Mouse (Mus musculus) T-helper 1 cell (primary cell): Measurements from ENCODE around the gene Lrmda.

Experiments
- in situ Hi-C: fragments of 300-600 bp; cut with MboI, MseI; formaldehyde crosslinking; loops from one replicate; pipeline ENCODE4 v1.15.1; 2025; ENCODE audit warnings: high pct_unique_total_duplicates

Gene Lrmda

DNA sequence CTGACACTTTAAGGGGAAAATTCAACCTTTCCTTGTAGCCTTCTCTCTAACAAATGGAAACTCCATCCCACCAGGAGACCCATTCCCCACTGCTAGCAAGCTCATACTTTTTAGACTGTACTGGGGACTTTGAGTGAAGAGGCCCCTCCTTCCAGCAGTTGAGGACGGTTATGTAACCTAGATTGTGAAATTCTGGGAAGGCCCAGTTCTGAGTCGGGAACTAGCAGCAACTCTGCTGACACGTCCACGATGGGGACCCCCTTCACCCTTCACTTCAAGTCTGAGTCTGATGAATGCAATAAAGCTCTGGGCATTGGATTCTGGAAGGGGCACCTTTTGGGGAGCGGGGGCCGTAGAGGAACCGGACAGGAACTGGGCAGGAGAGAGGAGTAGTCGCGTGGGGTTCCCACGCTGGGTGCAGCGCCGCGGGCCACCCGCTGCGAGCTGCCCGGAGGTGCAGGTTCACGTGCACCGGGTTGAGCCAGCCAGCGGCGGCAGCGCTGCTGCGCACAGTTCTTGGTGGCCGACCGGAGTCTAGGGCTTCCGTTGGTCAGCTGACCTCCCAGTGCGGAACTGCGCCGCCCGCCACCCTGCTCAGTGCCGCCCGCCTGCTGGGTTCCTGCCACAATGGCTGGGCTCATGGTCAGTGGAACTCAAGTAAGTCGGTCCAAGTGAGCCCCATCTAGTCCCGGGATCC lies at the start of gene Lrmda:
Lrmda (plus strand) TSS at position 461 of the 697 bp plus-strand sequence.
- in situ Hi-C loops, result no loop called here

DNA sequence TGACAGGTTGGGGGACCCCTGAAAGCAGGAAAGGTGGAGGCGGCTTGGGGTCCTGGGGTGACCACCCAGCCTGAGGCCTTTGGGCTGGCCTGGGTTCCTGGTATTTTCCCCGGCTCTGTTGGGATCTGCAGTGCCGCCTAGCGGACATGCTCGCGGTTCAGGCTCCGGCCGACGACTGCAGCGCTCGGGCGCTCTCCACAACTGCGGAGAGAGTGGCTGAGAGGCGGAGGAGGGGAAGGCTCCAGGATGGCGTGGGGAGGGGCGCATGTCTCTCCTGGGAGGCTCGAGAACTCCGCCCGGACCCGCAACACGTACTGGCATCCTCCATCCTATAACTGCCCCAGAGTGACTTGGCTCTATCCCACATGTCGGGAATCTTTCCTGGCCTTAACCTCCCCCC lies 38.0 kb upstream of the Lrmda start:
- in situ Hi-C loops, result loop anchor here (10.0 kb wide), 1 partner anchor 1627 kb away; no protein-coding TSS in a partner anchor

DNA sequence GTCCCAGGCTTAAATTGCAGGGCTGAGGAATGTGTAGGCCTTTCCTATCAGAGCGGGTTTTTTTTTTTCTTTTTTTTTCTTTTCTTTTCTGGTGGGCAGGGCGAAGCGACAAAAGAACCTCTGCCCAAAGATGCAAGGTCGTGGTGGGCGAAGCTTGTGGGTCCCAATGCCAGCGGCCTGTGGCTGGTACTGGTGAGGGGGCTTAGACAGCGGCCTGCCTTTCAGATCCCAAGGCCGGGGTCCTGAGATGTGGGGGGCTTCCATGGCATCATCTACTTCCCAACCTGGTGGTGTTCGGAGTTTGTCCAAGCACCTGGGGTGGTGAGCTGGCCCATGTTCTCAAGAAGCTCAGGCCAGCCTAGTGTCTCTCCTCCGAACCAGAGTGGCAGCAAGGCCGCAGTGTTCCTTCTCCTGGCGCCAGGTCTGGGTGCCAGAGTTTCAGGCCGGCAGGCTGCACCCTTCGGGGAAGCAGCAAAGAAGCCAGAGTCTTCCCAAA lies 37.4 kb upstream of the Lrmda start:
- in situ Hi-C loops, result loop anchor here (10.0 kb wide), 1 partner anchor 1627 kb away; no protein-coding TSS in a partner anchor

DNA sequence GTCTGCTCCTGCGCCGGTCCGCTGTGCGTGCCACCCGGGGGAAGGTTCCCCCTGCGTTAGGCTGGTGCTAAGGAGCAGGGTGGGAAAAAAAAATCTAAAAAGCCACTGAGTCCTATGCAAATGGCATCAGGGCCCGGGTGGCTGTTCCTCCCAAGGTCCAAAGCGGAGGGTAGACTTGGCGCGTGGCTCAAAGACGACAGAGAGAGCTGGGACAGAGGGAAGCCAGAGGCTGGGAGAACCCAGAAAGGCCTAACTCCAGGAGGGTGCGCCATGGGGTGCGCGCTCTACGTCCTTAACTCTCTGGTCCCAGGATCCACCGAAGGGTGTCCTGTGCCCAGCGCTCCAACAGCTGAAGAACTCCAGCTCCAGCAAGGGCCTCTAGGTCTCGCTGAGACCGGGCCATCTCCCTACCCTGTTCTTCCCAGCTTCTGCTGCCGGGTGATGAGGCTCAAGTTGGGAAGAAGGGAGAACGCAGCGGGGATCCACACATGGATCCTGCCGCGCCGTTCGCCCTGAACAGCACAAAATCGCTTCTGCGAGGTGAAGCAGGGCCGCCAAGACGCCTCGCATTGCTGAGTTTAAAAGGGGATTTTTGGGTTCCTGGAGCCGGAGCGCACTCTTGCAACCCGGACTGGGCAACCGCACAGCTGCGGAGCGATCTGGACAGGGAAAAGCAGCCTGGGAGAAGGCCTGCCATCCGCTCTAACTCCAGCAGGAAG lies 36.8 kb upstream of the Lrmda start:
- in situ Hi-C loops, result loop anchor here (10.0 kb wide), 1 partner anchor 1628 kb away; no protein-coding TSS in a partner anchor

DNA sequence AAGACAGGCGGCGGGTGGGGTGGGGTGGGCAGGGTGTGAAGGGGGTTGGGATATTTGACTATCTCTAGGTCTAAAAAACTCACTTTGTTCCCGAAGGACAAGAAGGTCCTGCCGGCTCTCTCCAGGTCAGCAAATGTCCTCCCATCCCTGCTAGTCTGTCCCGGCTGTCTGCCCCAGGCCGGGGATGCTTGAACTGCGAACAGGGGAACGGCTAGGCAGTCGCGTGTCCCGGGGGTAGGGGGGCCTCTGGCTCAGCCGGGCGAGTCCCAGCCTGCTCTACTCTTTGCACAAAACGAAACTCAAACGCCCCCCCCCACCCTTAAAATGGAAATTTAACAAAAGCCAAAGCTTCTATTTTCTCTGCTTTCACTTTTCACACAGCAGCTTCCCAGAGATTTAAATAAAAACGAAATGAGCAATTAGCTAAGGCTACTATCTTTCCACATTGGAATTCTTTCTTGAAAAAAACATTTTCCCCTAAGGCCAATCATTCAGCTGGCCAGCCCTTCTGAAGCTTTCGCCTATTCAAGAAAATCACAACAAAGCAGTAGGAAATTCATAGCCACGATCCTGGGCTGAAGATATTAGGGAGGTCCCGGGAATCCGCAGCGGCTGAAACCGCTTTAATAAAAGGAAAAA lies 36.1 kb upstream of the Lrmda start:
- in situ Hi-C loops, result loop anchor here (10.0 kb wide), 1 partner anchor 1629 kb away; no protein-coding TSS in a partner anchor

DNA sequence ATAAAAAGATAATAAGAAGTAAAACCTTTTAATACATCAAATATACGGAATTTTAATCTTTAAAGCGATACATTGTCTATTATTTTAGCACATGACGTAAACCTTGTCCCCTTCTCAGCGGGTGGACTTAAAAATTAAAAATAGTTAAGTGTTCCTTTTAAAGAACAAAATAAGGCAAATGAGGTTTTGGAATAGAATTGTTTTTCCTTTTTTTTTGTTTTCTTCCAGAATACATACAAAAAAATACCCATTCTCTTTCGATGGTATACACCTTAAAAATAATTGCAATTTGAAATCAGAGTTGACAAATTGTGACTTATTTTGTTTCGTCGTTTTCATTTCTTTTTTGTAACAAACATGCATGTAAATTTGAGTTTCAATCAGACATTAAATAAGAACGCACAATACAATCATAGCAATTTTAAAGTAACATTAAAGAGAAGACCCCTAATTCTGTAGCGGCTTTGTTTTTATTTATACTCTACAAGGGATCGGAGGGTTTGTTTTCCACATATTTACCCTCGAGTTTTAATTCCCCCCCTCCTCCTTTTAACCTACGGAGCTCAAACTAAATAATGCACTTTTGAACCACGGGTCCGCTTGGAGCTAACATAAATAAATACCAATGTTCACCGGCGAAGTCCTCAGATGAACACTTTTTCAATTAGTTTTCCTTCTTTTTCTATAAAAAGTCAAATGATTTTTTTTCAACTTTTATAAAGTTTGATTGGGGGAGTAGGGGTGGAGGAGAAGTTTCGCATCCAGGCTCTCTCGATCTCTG lies 35.4 kb upstream of the Lrmda start:
- in situ Hi-C loops, result loop anchor here (10.0 kb wide), 1 partner anchor 1629 kb away; no protein-coding TSS in a partner anchor

DNA sequence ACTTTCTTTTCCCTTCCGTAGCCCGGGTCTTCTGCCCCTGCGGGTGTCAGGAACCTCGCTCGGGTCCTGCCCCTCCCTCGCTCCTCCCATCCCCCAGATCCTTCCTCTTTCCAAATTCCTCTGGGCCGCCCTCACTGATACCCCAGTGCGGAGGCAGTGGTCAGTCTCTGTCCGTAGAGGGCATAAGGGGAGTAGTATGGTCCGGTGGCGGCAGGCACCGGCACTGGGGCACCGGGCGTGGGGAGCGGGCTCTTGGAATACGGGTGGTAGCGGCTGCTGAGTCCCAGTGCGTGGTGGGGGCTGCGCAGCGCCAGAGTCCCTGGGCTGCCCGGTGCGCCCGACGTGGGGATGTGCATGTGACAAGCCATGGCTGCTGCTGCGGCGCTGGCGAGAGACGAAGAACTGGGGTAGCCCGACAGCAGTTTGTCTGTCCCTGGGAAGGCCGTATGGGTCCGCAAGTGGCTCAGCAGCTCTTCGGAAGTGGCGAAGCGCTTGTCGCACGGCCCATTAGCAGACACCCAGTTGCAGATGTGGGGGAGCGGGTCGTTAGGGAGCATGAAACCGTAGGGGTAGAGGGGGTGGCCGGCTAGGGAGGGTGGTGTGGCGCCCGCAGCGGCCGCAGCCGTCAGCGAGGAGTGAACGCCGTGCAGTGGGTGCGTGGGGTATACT lies 34.6 kb upstream of the Lrmda start:
- in situ Hi-C loops, result loop anchor here (10.0 kb wide), 1 partner anchor 1630 kb away; no protein-coding TSS in a partner anchor

DNA sequence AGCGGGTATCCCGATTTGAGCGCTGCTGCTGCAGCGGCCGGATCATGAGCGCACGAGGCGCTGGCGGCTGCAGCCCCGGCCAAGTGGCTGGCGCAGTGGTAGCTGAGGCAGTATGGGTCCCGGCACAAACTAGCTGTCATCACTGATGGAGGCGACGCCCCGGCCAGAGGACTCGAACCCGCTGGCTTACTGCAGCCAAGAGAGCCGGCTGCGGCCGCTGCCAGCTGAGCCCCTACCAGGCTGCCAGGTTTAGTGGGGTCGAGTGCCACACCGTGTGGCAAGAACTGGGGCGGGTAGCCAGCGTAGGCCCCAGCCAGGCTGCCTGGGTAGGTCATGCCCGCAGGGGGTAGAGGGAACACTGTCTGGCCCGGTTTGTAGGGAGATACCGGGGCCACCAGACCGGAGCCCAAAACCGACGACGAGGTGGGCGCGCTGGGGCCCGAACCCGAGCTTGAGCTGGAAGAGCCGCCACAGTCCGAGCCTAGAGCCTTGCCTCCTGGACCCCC lies 34.0 kb upstream of the Lrmda start:
- in situ Hi-C loops, result loop anchor here (10.0 kb wide), 1 partner anchor 1631 kb away; no protein-coding TSS in a partner anchor

DNA sequence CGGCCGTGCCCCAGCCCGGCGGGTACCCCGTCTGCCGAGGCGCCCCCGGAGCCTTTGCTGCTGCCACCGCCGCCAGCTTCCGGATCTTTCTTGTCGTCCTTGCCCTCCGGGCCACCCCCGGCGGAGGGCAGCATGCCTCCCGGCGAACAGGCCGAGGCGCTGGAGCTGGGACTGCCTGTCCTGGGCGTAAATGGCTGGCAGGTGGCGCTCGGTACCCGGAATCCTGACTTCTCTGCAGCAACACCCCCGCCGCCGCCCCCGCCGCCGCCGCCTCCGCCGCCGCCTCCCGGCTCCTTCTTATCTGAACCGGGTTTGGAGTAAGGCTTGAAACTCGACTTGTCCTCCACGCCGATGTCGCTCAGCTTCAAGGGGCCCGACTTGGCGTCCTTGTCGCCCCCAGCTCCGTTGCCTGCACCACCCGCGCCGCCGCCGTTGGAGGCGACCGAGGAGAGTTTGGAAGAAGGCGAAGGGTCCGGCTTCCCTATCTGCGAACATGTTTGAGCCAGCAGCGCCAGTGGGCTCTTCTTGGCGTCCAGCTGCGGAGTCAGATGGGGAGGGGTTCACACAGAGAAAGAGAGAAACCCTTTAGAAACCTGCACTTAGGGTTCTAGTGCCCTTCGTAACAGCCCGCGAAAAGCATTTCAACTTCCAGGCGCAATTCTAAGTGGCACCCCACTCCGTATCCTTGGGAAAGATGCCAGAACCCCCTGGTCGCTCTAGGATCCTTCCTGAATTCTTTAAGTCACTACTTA lies 33.4 kb upstream of the Lrmda start:
- in situ Hi-C loops, result loop anchor here (10.0 kb wide), 1 partner anchor 1631 kb away; no protein-coding TSS in a partner anchor

DNA sequence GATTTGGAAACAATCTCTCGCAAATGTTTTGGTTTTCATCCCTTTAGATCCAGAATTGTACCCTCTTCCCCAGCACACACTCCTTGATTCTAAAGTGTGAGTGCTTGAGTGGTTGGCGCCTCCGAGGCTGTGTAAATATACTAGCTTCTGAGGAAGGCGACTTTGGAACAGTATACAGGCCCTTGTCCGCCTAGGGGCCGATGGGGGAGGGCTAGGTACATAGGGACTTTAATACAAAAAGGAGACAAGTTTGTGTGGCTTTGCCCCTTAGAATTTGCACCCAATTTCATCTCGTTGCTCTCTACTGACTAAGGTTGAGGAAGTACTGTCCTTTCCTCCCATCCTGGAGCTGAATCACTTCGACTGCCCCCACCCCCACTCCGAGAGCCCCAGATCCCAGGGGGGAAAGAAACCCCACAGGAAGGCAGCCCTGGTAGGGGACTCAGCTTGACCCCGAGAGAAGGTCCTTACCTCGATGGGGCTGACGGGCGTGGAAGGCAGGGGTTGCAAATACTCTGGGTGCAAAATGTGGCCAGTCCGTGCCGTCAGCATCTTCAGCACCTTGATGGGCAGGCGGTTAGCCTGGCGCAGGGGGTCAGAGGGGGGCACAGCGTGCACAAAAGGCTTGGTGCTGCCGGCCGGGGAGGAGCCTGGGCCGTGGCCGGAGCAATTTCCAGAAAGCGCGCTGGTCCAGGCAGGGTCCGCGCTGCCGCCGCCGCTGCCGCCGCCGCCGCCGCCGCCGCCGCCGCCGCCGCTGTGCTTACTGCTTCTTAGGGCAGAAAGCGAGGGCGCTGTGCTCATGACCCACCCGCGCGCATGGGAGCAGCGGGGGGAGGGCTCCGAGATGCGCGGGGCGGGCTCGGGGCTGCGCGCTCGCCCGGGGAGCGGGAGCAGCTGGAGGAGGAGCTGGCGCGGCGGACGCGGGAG lies 32.5 kb upstream of the Lrmda start:
- in situ Hi-C loops, result loop anchor here (10.0 kb wide), 1 partner anchor 1632 kb away; no protein-coding TSS in a partner anchor

DNA sequence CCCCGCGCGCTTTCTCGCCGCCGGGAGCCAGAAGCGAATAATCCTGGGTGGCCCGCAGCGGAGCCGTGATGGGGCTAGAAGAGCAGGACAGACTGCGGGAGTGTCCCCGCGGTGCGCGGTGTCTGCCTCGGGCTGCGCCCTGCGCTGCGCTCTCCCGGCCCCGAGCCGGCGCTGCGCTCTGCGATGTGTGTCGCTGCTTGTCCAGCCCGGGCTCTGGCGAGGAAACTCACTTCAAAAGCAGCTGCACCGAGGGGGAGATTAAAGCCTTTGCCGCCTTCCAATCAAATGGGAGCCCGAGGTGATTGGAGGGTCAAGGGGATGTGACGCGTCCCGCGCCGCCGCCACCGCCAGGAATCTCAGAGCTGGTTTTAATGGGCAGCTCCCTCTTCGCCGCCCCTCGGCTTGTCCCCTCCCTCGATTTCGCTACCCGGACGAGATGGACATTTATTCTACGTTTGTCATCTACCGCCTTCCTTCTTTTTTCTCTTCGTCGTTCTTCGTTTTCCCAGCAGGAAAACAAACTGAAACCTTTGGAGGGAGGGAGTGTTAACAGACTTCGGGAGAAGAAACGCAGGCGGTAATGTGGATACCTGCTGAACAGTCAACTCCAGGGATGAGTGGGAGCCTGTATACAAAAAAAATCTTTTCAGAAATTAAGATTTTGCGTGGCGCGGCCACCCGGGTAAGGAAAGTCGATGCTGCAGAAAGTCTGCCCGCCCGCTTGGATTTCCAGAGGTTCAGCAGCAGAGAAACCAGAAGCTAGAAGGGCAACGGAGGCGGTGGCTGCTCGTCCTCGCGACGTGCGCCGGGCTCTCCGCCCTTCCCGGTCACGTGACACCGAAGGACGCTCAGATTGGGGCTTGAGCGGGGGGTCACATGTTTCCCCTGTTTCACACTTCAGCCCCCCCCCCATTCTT lies 31.6 kb upstream of the Lrmda start:
- in situ Hi-C loops, result loop anchor here (10.0 kb wide), 1 partner anchor 1633 kb away; no protein-coding TSS in a partner anchor

DNA sequence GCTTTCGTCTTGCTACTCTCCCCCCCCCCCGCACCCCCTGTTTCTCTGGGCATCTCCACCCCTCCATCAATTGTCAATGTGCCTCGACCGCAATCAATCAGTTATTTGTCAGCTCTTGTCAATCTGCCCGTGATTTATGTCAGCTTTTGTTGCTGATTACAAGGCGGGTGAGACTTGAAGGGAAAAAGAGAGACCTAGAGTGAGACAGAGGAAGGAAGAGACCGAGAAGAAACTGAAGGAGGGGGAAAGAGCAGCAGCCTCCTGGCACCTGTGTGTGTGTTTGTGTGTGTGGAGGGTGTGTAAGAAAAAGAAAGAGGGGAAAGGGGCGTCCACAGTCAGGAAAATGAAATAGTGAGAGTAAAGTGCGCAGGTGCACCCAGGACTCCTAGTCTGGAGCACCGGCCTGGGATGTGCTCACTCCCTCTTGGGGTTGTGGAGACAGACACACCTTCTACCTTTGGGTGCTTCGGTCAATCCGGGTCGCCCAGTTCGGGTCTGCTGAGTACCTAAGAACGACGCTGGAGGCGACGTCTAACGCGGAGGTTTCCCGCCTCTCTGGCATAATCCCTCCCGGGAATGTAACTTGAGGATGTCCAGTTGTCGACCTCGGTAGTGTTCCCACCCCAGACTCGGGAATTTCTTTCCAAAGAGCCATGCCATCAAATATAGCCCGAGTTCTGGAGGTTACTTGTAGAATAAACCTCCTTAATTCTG lies 30.8 kb upstream of the Lrmda start:
- in situ Hi-C loops, result loop anchor here (10.0 kb wide), 1 partner anchor 1634 kb away; no protein-coding TSS in a partner anchor

DNA sequence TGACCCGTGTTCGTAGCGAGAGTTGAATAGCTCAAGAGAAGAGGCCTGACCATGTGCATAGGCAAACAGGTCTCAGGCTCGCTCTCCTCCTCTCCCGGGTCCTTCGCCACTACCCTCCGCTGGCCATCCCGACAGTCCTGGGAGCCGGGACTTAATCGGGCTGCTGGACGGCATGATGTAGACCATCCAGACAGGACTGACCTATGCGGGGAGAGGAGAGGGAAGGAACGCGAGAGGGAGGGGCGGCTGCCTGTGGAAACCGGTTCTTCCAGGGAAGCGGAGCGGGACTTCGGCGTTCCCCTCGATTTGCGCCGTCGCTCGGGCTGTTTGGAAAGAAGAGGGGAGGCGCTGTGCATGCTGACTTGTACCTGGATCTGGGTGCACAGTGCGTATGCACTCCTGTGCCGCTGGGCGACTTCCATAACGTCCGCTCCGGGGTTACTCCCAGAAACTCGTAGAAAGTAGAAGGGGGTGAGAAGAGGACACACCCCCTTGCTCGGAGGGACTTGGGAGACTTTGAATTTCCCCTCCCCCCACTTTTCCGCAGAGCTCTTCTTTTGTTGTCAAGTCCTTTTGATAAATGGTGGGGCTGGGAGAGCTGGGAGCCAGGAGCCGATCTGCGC lies 30.1 kb upstream of the Lrmda start, which contains the start of gene Zfp503:
Zfp503 (minus strand) TSS at position 311 of the 623 bp plus-strand sequence.
- in situ Hi-C loops, result loop anchor here (10.0 kb wide), 1 partner anchor 1635 kb away; no protein-coding TSS in a partner anchor

DNA sequence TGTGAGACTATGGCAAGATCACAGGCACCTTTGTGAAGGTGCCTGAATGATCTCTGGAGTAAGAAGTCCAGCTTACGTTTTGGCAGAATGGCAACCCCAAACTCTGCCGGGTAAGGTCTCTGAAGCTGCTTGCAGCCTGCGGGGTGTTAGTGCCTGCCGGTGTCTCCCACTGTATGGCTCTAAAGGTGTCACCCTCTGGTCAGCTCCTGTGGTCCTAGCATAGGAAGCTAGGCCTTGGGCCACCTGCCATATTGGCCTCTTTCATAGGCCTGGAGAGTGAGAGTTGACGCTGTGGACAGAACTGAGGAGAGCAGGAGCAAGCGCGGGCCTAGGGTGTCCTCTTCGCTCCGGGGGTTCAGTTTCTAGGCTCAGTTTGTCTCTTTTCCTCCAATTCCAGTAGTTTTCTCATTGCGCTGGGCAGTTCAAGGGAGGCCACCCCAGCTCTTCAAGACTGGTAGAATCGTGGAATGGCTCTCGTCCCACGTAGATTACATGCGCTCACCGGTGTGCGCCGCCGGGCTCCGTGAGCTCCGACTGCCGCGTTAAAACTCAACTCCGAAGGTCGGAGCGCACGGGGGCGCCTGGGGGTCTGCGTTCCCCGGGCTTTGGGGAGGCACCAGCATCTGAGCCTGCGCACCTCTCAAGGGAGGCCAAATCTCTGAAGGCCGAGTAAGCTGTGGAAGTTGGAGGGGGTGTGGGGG lies 29.0 kb upstream of the Lrmda start:
- in situ Hi-C loops, result no loop called here

DNA sequence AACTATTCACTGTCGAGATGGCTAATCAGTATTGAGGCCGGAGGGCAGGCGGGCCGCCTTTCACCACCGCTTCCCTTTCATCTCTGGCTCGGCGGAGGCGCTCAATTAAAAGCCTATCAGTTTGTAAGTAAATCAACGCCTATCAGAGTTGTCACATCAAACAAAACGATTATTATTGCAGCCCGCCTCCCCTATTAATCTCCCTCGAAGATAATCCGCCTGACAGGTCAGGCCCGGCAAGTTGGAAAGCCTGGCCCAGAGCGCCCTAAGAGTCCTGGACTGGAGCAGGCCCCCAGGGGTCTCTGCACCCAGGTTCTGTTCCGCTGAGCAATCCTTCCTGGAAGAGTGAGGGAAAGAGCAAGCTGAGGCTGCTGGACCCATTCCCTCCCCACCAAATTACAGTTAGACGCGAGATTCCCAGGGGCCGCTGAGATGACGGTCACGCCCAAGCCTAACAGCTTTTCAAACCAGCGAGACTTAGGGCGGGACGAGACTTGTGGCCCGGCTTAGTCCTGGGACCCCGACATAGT lies 28.2 kb upstream of the Lrmda start:
- in situ Hi-C loops, result no loop called here
